Mouse (Mus musculus) CD8-positive naive resting alpha-beta T cell, adult 2 months (primary cell): Measurements from ENCODE around the gene Baz2b.

Experiments
- DNase-seq, 2 experiments: peaks; one replicate each; pipeline ENCODE4 v3.0.0; 2022; ENCODE audit warnings: low read depth in 2 of 2, low spot score in 2 of 2

The Baz2b gene

GRCm38 (mm10) chr2:60019546-60020250 lies 189.9 kb downstream of the Baz2b start:
- no peak for DNase-seq

DNA sequence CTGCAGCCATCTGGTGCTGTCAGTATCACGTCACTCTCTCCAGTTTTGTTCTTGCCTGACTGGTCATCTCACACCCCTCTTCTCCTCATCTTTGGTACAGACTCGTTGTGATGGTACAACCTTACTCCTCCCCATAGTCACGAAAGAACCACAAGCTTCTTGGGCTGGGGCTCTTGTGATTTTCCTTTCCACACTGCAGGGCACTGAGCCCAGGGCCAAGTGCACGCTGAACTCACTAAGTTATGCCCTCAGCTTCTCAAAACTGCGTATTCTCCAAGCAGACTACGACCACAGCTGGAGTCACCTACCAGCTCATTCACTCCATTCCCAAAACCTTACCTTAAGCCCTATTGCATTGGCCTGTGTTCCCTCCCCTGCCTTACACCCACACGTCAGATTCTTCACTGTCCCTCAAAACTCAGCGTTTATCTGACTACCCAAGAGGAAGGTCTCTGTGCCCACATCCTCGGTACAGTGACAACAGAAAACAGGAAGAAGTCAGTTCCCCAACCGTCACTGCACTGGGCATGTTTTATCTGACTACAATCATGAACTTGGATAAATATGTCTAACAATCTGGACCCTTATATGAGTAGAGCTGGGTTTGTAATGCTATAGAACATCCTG lies 190.7 kb downstream of the Baz2b start:
- peak; percentile 51 to 63 for DNase-seq

GRCm38 (mm10) chr2:60011526-60011925 lies 198.1 kb downstream of the Baz2b start:
- DNase-seq: no peak

DNA sequence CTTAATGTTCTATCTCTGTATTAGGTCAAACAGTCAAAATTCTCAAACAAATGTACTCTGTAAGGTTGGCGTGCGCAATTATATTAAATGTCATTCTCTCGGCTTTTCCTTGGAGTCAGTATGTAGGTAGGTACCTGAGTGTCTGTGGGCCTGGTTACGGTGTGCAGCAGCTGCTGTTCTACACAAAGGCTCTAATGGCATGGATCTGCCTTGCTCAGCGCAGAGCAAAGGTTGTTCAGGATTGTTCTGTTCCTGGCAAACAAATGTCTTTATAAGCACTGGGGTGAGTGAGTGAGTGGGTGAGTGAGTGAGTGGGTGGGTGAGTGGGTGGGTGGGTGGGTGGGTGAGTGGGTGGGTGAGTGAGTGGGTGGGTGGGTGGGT lies 206.0 kb downstream of the Baz2b start:
- no peak for DNase-seq

- DNase-seq: no peak
Observed at GRCm38 (mm10) chr2:60003038-60003664, 206.5 kb downstream of the Baz2b start.

- DNase-seq: no peak
Observed at GRCm38 (mm10) chr2:60000268-60000667, 209.4 kb downstream of the Baz2b start.

GRCm38 (mm10) chr2:59997479-59998228 lies 212.0 kb downstream of the Baz2b start:
- no peak for DNase-seq

GRCm38 (mm10) chr2:59996911-59997310 lies 212.7 kb downstream of the Baz2b start:
- no peak for DNase-seq

- no peak for DNase-seq
Observed at GRCm38 (mm10) chr2:59993190-59993535, 216.5 kb downstream of the Baz2b start.

DNA sequence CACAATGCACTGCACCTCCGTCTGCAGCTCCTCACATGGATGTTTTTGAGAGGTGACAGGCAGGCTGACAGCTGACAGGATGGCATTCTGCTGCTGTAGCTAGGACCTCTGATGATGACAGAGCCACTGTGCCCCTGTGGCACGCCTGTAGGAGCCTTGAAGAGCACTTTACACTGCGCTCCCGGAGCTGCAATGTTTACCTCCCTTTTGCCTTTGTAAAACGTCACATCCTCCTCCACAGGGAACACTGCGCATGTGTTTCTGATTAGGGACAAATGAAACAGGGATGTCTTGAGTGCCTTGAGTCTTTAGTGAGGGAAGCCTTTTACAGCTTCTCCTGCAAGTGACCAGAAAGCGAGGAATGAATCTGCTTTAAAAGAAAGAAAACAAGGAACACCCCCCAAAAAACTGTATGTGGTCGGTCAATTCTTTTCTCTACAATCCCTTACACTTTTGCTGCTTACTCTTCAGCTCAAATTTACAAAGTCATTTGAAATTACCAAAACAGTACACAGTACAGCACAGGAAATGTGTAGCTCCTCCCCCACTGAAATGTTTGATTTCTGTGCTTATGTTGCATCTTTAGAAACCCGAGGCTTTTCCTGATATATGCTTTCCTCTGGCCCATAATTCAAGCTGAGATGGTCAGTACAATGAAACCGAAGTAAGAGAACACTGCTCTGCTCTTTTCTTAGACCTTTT lies 217.0 kb downstream of the Baz2b start:
- DNase-seq: no peak

GRCm38 (mm10) chr2:59991775-59992174 lies 217.9 kb downstream of the Baz2b start:
- DNase-seq: no peak

GRCm38 (mm10) chr2:59987521-59987920 lies 222.1 kb downstream of the Baz2b start:
- DNase-seq: no peak

DNA sequence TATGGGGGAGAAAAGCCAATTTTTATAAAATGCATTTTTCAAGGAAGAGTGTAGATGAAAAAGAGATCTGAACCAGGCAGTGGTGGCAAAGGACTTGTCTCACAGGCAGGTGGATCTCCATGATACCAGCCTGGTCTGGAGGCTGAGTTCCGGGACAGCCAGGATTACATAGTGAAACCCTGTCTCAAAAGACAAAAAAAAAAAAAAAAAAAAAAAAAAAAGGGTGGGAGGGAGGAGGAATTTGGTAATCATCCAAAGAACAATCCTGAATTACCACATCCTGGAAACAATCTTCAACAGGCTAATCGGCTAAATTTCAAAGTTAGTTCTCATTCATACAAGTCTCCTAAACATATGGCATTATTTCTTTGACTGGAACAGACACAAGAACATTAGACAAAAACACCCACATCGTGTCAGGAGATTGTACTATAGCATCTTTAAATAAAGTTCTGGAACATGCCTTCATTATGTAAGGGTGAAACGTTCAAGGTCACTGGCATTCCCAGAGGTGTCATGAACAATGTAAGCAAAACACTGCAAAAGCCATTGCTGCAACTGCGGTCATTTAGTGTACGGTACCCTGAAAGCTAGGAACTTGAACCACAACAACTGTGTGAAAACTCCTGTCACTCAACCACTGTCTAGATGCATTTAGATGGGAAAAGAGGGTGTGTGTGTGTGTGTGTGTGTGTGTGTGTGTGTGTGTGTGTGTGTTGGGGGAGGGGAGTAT lies 230.0 kb downstream of the Baz2b start:
- no peak for DNase-seq

- no peak for DNase-seq
Observed at GRCm38 (mm10) chr2:59976680-59977079, 233.0 kb downstream of the Baz2b start.

GRCm38 (mm10) chr2:59975772-59976171 lies 233.9 kb downstream of the Baz2b start:
- no peak for DNase-seq

DNA sequence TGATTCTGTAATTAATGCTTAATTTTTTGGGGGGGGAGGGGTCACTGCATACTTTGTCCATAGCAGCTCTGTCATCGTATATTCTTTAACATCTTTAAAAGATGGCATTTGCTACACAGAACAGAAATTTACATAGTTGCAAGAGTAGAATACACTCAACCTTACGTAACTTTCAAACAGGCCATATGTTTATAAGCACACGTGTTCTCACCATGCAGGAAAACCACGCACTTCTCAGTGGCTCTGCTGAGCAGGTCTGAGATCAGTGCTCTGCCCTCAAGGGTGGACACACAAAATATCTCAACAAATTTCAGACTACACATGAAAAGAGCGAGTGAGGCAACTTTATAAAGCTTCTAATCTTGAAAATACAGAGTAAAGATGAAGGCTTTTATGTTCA lies 235.7 kb downstream of the Baz2b start:
- DNase-seq: no peak

GRCm38 (mm10) chr2:59973104-59973641 lies 236.5 kb downstream of the Baz2b start:
- no peak for DNase-seq

DNA sequence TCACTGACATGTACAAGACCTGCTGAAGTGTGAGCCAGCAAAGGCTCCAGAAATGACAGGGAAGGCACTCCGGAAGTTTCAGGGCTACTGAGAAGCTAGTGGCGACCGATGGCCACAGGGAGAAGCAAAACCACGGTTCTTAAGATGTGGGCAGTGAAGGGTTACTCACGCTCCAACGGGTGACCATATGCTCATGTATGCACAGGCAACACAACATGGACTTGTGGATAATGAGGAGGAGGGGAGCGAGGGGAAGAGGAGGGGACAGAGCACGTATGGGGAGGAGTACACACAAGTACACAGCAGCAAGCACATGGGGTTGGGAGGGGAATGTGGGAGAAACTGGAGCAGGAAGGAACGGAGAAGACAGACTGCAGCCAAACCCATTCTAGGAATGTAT lies 239.1 kb downstream of the Baz2b start:
- DNase-seq: no peak

DNA sequence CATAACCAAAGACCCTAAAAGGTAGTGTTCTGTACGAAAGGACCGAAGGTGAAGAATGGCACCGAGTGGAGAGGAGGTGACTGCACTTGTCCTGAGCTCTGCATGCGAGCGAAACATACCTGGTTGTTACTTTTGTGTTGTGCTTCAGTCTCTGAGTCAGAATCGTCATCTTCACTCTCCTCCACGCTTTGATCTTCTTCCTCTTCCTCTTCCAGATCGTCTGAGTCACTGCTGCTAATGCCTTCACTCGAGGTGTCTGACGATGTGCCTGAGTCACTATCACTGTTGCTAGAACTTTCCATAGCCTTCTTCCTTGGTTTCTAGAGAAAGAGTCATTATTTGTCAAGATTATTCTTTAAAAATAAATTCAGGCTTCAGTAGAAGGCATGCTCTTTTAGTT lies 240.5 kb downstream of the Baz2b start:
- DNase-seq: no peak

DNA sequence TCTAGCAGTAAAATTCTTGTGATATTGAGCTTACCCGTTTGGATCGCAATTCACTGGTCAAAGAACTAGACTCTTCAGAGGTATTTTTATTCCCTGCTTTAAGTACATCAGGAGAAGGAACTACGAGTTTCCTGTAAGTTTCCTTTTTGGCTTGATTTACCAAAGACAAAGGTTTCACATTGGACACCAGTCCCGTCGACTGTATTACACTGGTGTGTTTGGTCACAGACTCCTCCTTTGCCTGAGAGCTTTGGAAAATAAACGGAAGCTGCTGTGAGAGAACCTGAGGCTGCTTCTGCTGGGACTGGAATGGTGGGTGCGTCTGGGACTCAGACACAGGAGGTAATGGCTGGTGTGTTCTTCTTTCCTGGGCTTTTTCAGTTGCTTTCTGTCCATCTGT lies 241.0 kb downstream of the Baz2b start:
- no peak for DNase-seq
